Mouse (Mus musculus): Measurements from ENCODE around the gene Heatr5b.

GRCm38 (mm10) chr17:78719086-78719485 is 116.1 kb downstream of the Heatr5b start:
- TF ChIP-seq POLR2A (IDR thresholded peaks at IDR 0.05; ENCODE audit: control insufficient read depth, extremely low read depth, insufficient read depth, low read length, poor library complexity) (no peak), CTCF (IDR thresholded peaks at IDR 0.05; ENCODE audit: borderline replicate concordance, control insufficient read depth, extremely low read depth, insufficient read depth, low read length, poor library complexity) (no peak)

Data from thymus, adult 2 months (tissue).